Mouse (Mus musculus): ENCODE data around the gene Nxph1.

GRCm38 (mm10) chr6:9210730-9211129 lies 262.5 kb downstream of the Nxph1 start:
- no peak for TF ChIP-seq POLR2A (IDR thresholded peaks at IDR 0.05; ENCODE audit: insufficient read depth, low read length)
- TF ChIP-seq EP300 (IDR thresholded peaks at IDR 0.05; ENCODE audit: insufficient read depth, low read depth, low read length) = no peak
- TF ChIP-seq CTCF (IDR thresholded peaks at IDR 0.05; ENCODE audit: low read depth, low read length) = no peak

Data from ES-Bruce4 (cell line).